Mouse (Mus musculus) forebrain, embryonic 11.5 days (tissue): ENCODE measurements around the gene Sh3pxd2a. TPM values are rescaled to one million over a fixed set of nuclear protein-coding genes. Genes with fewer than 3 reads are reported as not detected.
A peak's percentile ranks its signal among the peaks of the same experiment; 100 is the strongest.

Experiments
- ATAC-seq: fragments of 200-750 bp; cut with Nextera tagmentation; replicated peaks from 2 replicates; pipeline ENCODE4 v1.8.0; 2017; ENCODE audit warnings: moderate TSS enrichment; ENCODE audit not compliant: low FRiP score
- DNase-seq: peaks from one replicate; pipeline ENCODE4 v3.0.0-alpha.2; 2017; ENCODE audit warnings: low spot score
- H3K27ac ChIP-seq: fragments of 300-500 bp; sonication (generic); 2 replicates; pipeline ENCODE4 v1.5.1; 2014; ENCODE audit warnings: low read depth, low read length
- H3K27me3 ChIP-seq: fragments of 300-500 bp; sonication (generic); 2 replicates; pipeline ENCODE4 v1.6.1; 2014; ENCODE audit warnings: mild to moderate bottlenecking, low read length, mixed read lengths; ENCODE audit not compliant: control insufficient read depth, insufficient read depth
- H3K36me3 ChIP-seq: fragments of 300-500 bp; sonication (generic); 2 replicates; pipeline ENCODE4 v1.6.1; 2014; ENCODE audit warnings: mild to moderate bottlenecking, low read length, moderate library complexity, mixed read lengths; ENCODE audit not compliant: control insufficient read depth, insufficient read depth
- H3K4me1 ChIP-seq: fragments of 300-500 bp; sonication (generic); replicated peaks from 2 replicates; pipeline ENCODE4 v1.6.1; 2014; ENCODE audit warnings: low read length, mixed read lengths; ENCODE audit not compliant: control insufficient read depth, insufficient read depth
- H3K4me2 ChIP-seq: fragments of 300-500 bp; sonication (generic); 2 replicates; pipeline ENCODE4 v1.6.1; 2014; ENCODE audit warnings: low read depth, mild to moderate bottlenecking, low read length, moderate library complexity, mixed read lengths; ENCODE audit not compliant: severe bottlenecking
- H3K4me3 ChIP-seq: fragments of 300-500 bp; sonication (generic); 2 replicates; pipeline ENCODE4 v1.5.1; 2014; ENCODE audit warnings: low read depth, low read length
- H3K9ac ChIP-seq: fragments of 300-500 bp; sonication (generic); 2 replicates; pipeline ENCODE4 v1.6.1; 2014; ENCODE audit warnings: low read length
- H3K9me3 ChIP-seq: fragments of 300-500 bp; sonication (generic); 2 replicates; pipeline ENCODE4 v1.6.1; 2016; ENCODE audit warnings: low read length, mixed read lengths; ENCODE audit not compliant: control insufficient read depth
- WGBS: fragments of 180-500 bp; shearing (Covaris S2); extraction: QIAGEN DNeasy Blood & Tissue Kit; methylation state at CpG from one replicate; pipeline ENCODE4 v1.1.7; 2014; 5-methylcytosine and 5-hydroxymethylcytosine counted together
- polyA plus RNA-seq: library from polyadenylated mRNA; unstranded; fragments of >200 nt; fragmentation: Nextera tagmentation; extraction: Ambion mirVana; gene quantifications from 2 replicates; pipeline ENCODE4 v1.2.1, GENCODE M21; 2014

Sh3pxd2a gene
- polyA plus RNA-seq, 1 experiment from 2014 or later: 5.2 TPM

- Histone ChIP-seq H3K4me3 (no peak overlapping the region), H3K9me3 (no peaks in the 10 kb centered on the region), H3K9ac (no peak overlapping the region), H3K4me2 (no peak overlapping the region), H3K4me1 (peaks cover 4% of the 10 kb centered on the region; the same call in 1 of the 2 replicates), H3K36me3 (no peaks in the 10 kb centered on the region), H3K27ac (no peak overlapping the region), H3K27me3 (no peaks in the 10 kb centered on the region)
- ATAC-seq (no peak), DNase-seq (no peak)
- 68% methylated on average over 6 of the region's 6 CpGs for WGBS
Observed at GRCm38 (mm10) chr19:47285581-47285980, 178.6 kb downstream of the Sh3pxd2a start.

- H3K9me3 ChIP-seq: no peaks in the 10 kb centered on the region
- ATAC-seq (no peak), DNase-seq (no peak)
- no peaks in the 10 kb centered on the region for H3K36me3 ChIP-seq
- H3K4me1 ChIP-seq: 0 out of 2 replicates have a peak, but pooled peaks cover 1% of the 10 kb centered on the region
- H3K27ac ChIP-seq: no peak overlapping the region
- H3K27me3 ChIP-seq: no peaks in the 10 kb centered on the region
- WGBS: 94% methylated on average over 17 of the region's 17 CpGs
- H3K4me2 ChIP-seq: no peak overlapping the region
- H3K9ac ChIP-seq: no peak overlapping the region
- H3K4me3 ChIP-seq: no peak overlapping the region
Observed at GRCm38 (mm10) chr19:47282688-47283215, 181.4 kb downstream of the Sh3pxd2a start.

GRCm38 (mm10) chr19:47282050-47282454 lies 182.1 kb downstream of the Sh3pxd2a start:
- no peak overlapping the region for H3K9ac ChIP-seq
- H3K27me3 ChIP-seq: no peaks in the 10 kb centered on the region
- H3K27ac ChIP-seq: no peak overlapping the region
- DNase-seq: no peak
- H3K4me3 ChIP-seq: no peak overlapping the region
- no peaks in the 10 kb centered on the region for H3K9me3 ChIP-seq
- 0 out of 2 replicates have a peak, but pooled peaks cover 1% of the 10 kb centered on the region for H3K4me1 ChIP-seq
- 83% methylated on average over 6 of the region's 6 CpGs for WGBS
- H3K4me2 ChIP-seq: no peak overlapping the region
- no peaks in the 10 kb centered on the region for H3K36me3 ChIP-seq
- 0 out of 2 replicates have a peak, but pooled peaks have one; percentile 21 for ATAC-seq

- Histone ChIP-seq H3K4me3 (no peak overlapping the region), H3K27me3 (no peaks in the 10 kb centered on the region), H3K9ac (0 out of 2 replicates have a peak overlapping the region, but pooled peaks have one; percentile 12), H3K4me1 (no peaks in the 10 kb centered on the region), H3K36me3 (peaks cover 3% of the 10 kb centered on the region; the same call in 1 of the 2 replicates), H3K4me2 (no peak overlapping the region), H3K27ac (no peak overlapping the region), H3K9me3 (no peaks in the 10 kb centered on the region)
- ATAC-seq: no peak
- no peak for DNase-seq
- WGBS: 83% methylated on average over 9 of the region's 9 CpGs
Observed at GRCm38 (mm10) chr19:47280894-47281293, 183.3 kb downstream of the Sh3pxd2a start.

GRCm38 (mm10) chr19:47279788-47280532 lies 184.2 kb downstream of the Sh3pxd2a start:
- ATAC-seq (no peak), DNase-seq (no peak)
- Histone ChIP-seq H3K9ac (no peak overlapping the region), H3K36me3 (peaks cover 3% of the 10 kb centered on the region; the same call in 1 of the 2 replicates), H3K4me2 (no peak overlapping the region), H3K27me3 (no peaks in the 10 kb centered on the region), H3K4me1 (no peaks in the 10 kb centered on the region), H3K9me3 (no peaks in the 10 kb centered on the region), H3K27ac (no peak overlapping the region), H3K4me3 (no peak overlapping the region)
- 85% methylated on average over 15 of the region's 15 CpGs for WGBS

- WGBS: 78% methylated on average over 4 of the region's 4 CpGs
- Histone ChIP-seq H3K36me3 (peaks cover 3% of the 10 kb centered on the region; the same call in 1 of the 2 replicates), H3K9ac (no peak overlapping the region), H3K4me2 (no peak overlapping the region), H3K4me1 (no peaks in the 10 kb centered on the region), H3K9me3 (no peaks in the 10 kb centered on the region), H3K4me3 (no peak overlapping the region), H3K27ac (no peak overlapping the region), H3K27me3 (no peaks in the 10 kb centered on the region)
- DNase-seq (no peak), ATAC-seq (no peak)
Observed at GRCm38 (mm10) chr19:47279372-47279771, 184.8 kb downstream of the Sh3pxd2a start.

GRCm38 (mm10) chr19:47276730-47277129 lies 187.5 kb downstream of the Sh3pxd2a start:
- H3K27ac ChIP-seq: no peak overlapping the region
- H3K9ac ChIP-seq: no peak overlapping the region
- 94% methylated on average over 6 of the region's 6 CpGs for WGBS
- H3K27me3 ChIP-seq: no peaks in the 10 kb centered on the region
- no peaks in the 10 kb centered on the region for H3K9me3 ChIP-seq
- no peak overlapping the region for H3K4me3 ChIP-seq
- H3K4me2 ChIP-seq: no peak overlapping the region
- H3K36me3 ChIP-seq: peaks cover 3% of the 10 kb centered on the region; the same call in 1 of the 2 replicates
- no peaks in the 10 kb centered on the region for H3K4me1 ChIP-seq
- no peak for ATAC-seq
- DNase-seq: no peak

- 85% methylated on average over 9 of the region's 9 CpGs for WGBS
Observed at GRCm38 (mm10) chr19:47270520-47270919, 193.7 kb downstream of the Sh3pxd2a start.

More at GRCm38 (mm10) chr19:47270520-47270919, 193.7 kb downstream of the Sh3pxd2a start:
- no peak overlapping the region for H3K4me3 ChIP-seq
- no peaks in the 10 kb centered on the region for H3K9me3 ChIP-seq
- ATAC-seq (no peak), DNase-seq (no peak)
- H3K36me3 ChIP-seq: no peaks in the 10 kb centered on the region; the same call in 1 of the 2 replicates
- H3K4me2 ChIP-seq: no peak overlapping the region
- H3K9ac ChIP-seq: no peak overlapping the region
- H3K27ac ChIP-seq: no peak overlapping the region
- no peaks in the 10 kb centered on the region for H3K27me3 ChIP-seq
- H3K4me1 ChIP-seq: no peaks in the 10 kb centered on the region
